Mouse (Mus musculus): Measurements from ENCODE around the gene Slc13a3. TPM values are rescaled to one million over a fixed set of nuclear protein-coding genes. Genes with fewer than 3 reads are reported as not detected.

The Slc13a3 gene
- polyA plus RNA-seq, 1 experiment, result 5.1 TPM

DNA sequence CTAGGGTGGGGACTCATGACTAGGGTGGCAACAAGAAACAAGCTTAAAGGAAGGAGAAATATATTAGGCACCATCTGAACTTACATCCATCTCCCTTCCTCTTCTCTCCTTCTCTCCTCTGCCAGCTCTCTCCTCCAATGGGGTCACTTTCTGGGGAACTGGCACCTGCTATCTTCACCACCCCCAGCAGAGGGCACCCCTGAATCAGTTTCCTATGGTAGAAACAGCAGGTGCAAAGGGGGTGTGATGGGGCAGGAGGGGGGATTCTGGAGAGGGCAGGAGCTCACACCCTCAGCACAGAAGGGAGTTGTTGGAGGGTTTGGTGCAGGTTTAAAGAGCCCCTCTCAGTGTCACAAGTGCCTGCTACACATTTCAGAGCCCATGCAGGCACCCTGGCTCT, 23.2 kb upstream of the Slc13a3 start:
- peak; percentile 51; the same call in 1 of the 2 replicates for TF ChIP-seq CTCF (IDR thresholded peaks at IDR 0.05; ENCODE audit: borderline replicate concordance, extremely low read depth, insufficient read depth, insufficient read length)
- TF ChIP-seq POLR2A (IDR thresholded peaks at IDR 0.05; ENCODE audit: borderline replicate concordance, extremely low read depth, insufficient read depth, insufficient read length, poor library complexity, severe bottlenecking), result no peak
- peak; percentile 29 for DNase-seq (ENCODE audit: low read depth)

DNA sequence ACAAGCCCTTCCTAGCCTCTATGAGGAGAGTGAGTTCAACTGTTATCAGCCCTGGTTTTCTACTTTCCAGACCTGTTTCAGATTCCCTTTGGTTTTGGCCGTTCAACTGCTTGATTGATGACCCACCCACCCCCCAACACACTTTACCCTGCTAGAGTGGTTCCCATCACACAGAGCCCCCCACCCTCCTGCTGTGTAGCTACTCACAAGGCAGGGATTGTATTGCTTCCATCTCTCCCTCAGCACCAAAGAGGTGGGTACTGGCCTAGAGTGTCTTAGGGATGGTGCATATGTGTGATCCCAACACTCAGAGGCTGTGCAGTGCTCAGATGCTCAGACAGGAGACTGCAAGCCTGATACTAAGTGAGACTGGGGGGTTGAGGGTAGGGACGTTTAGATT, 21.5 kb upstream of the Slc13a3 start:
- peak; percentile 27 for DNase-seq (ENCODE audit: low read depth)
- TF ChIP-seq POLR2A (IDR thresholded peaks at IDR 0.05; ENCODE audit: borderline replicate concordance, extremely low read depth, insufficient read depth, insufficient read length, poor library complexity, severe bottlenecking) (no peak), CTCF (IDR thresholded peaks at IDR 0.05; ENCODE audit: borderline replicate concordance, extremely low read depth, insufficient read depth, insufficient read length) (no peak)

DNA sequence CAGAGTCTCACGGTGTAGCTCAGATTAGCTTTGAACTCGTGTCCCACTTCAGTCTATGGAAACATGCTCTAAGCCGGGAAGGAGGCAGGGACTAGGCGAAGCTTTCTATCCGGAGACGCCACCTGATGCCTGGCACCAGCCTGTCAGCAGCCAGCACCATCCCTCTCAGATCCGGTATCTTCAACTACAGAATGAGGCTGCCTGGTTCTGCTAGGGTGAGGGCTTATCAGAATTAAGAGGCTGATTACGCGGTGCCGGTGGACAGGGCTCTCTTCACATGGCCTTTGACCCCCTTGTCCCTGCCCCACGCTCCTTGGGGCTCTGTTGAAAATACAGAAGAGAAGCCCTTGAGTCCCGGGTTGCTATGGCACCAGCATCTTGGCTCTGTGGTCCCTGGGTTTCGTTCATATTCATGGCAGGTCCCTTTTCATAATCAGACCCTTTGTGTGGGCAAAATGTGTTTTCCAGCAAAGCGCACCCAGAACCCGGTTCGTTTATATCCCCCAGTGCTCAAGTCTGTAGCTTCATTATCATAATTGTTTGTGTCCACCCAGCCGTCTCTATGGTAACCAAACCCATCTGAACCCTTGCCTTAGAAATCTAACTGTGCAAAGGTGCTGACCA, 20.7 kb upstream of the Slc13a3 start:
- peak; percentile 90 for DNase-seq (ENCODE audit: low read depth)
- TF ChIP-seq POLR2A (IDR thresholded peaks at IDR 0.05; ENCODE audit: borderline replicate concordance, extremely low read depth, insufficient read depth, insufficient read length, poor library complexity, severe bottlenecking) (no peak), CTCF (IDR thresholded peaks at IDR 0.05; ENCODE audit: borderline replicate concordance, extremely low read depth, insufficient read depth, insufficient read length) (no peak)

DNA sequence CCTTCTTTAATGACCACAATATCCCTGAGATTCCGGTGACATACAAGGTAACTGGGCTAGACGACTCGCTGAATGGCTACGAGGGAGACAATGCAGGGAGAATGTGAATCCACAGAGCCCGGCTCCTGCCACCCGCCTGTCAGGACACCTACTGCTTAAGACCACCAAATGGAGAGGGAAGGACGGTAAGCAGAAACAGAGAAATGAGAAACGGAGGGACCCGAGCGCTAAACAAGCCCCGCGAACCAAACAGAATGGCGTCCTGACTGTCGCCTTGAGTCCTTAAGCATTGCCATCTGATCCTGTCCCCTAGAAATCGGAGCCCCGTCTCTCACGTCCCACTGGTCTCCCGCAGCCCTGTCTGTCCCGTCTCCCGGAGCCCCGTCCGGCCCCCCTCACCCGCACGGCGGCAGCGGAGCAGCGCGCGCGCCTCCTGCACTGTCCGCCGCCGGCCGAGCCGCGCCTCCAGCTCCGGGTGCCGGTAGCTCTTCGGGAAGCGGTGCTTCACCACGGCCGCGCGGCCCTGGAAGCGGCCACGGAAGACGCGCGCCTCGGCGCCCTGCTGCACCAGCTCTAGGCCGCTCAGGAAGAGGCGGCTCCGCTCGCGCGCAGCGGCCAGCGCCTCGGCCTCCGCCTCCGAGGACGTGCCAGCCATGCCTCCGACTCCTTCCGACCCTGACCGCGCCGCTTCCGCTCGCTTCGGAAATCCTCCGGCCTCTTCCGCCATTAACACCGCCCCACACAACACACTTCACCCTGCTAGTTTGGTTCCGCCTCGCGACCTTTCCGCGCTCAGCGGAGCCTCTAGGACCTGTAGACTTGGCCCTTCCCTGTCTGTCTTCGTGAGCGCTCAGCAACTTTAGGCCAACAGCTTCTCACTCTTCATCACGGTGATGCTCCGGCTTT, 19.9 kb upstream of the Slc13a3 start, which contains the start of gene Trp53rka:
Trp53rka (minus strand) TSS at position 677 of the 906 bp plus-strand sequence.
- DNase-seq (ENCODE audit: low read depth), result peak; percentile 93
- peak; percentile 69 for TF ChIP-seq POLR2A (IDR thresholded peaks at IDR 0.05; ENCODE audit: borderline replicate concordance, extremely low read depth, insufficient read depth, insufficient read length, poor library complexity, severe bottlenecking)
- TF ChIP-seq CTCF (IDR thresholded peaks at IDR 0.05; ENCODE audit: borderline replicate concordance, extremely low read depth, insufficient read depth, insufficient read length), result no peak

DNA sequence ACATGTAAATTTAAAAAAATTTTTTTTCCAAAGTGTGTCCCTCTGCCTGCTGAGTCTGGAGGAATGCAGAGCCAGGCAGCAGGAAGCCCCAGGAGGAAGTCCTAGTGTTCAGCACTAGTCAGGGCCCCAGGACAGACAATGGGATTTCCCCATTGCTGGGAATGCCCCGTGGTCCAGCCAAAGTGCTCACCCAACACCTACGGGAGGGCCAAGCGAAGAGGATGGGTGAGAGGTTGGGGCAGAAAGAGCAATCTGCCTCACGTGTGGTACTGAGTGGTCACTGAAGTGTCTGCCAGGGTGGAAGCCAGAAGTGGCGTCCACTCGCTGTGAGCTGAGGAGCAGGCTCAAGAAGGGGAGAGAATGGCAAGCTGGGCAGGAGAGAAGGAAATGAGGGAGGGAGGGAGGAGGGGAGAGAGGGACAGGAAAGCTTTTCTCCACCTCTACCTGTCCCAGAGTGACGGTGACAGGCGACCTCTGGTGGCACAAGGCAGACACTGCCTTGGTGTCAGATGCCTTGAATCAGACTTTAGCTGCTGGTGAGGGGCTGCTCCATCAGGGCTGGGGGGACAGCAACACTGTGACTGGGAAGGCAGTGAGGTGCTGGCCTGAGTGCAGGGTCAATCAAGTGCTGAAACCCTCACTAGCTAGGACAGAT, 14.0 kb upstream of the Slc13a3 start:
- DNase-seq (ENCODE audit: low read depth), result peak; percentile 80
- TF ChIP-seq CTCF (IDR thresholded peaks at IDR 0.05; ENCODE audit: borderline replicate concordance, extremely low read depth, insufficient read depth, insufficient read length) (peak; percentile 99), POLR2A (IDR thresholded peaks at IDR 0.05; ENCODE audit: borderline replicate concordance, extremely low read depth, insufficient read depth, insufficient read length, poor library complexity, severe bottlenecking) (no peak)

DNA sequence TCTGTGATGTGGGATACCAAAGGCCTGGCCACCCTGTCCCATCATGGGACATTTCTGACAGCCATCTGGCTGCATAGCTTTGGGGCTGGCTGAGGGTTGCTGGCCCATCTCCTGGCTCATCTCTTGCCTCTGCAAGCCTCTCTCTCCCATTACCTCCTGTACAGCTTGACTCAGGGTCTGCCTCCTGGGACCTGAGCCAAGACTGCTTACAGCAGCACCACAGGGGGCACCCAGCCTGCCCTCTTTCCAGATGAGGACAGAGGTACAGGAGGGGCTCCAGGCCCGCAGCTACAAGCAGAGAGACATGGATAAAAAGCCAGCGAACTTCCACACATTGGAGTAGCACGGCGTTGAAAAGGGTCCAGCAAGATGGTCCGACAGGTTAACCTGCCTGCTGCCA, 13.4 kb upstream of the Slc13a3 start:
- DNase-seq (ENCODE audit: low read depth), result peak; percentile 50
- TF ChIP-seq CTCF (IDR thresholded peaks at IDR 0.05; ENCODE audit: borderline replicate concordance, extremely low read depth, insufficient read depth, insufficient read length), result no peak

DNA sequence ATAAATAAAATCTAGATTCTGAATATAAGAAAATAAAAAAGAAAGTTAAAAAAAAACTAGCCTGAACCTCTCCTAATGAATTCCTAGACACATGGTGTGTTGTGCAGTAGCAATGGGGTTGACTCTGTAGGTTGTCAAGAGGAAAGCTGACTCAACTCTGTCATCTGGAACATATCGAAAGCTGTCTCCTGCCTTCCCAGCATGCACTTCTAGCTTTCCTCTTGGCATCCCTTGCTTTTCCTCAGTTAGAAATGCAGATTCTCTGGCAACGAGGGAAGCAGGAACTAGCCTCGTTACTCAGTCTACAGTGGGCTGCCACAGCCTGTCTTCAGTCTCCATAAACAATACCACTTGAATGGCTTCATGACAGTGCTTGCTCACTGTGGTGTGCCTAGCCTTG, 12.8 kb upstream of the Slc13a3 start:
- TF ChIP-seq CTCF (IDR thresholded peaks at IDR 0.05; ENCODE audit: borderline replicate concordance, extremely low read depth, insufficient read depth, insufficient read length) (no peak), POLR2A (IDR thresholded peaks at IDR 0.05; ENCODE audit: borderline replicate concordance, extremely low read depth, insufficient read depth, insufficient read length, poor library complexity, severe bottlenecking) (no peak)
- DNase-seq (ENCODE audit: low read depth), result no peak

DNA sequence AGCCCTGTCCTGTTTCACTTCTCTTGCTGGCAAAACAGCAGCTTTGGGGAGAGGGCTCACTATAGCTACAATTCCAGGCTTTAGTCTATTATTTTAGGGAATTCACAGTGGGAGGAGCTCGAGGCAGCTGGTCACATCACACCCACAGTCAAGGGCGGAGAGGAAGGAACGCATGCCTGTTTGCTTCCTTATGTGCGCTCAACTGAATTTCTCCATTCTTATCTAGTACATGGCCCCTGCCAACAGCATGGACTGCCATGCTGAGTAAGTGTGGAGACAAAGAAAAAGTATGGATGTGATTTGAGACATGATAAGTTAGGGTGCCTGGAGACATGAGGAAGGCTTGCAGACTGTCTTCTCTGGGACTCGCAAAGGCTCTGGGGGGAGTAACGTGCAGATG, 11.1 kb upstream of the Slc13a3 start:
- no peak for DNase-seq (ENCODE audit: low read depth)
- TF ChIP-seq CTCF (IDR thresholded peaks at IDR 0.05; ENCODE audit: borderline replicate concordance, extremely low read depth, insufficient read depth, insufficient read length) (no peak), POLR2A (IDR thresholded peaks at IDR 0.05; ENCODE audit: borderline replicate concordance, extremely low read depth, insufficient read depth, insufficient read length, poor library complexity, severe bottlenecking) (no peak)

DNA sequence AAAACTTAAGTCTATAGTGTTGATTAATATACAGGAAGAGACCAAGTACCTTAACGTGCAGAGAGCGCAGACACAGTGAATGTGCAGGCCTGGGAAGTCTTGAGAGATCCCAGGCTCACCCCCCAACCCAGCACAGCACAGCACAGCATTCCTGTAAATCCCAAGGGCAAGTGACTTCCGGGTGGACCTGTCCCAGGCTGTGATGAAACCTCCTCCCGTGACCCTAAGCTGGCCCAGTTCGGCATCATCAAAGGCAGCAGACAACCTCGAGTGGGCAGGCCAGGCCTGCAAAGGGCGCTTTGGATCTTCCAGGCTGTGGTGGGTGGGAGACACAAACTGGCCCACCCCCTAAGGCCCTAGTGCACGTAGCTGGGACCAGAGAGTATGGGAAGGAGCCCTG, 9.0 kb upstream of the Slc13a3 start:
- no peak for DNase-seq (ENCODE audit: low read depth)
- TF ChIP-seq POLR2A (IDR thresholded peaks at IDR 0.05; ENCODE audit: borderline replicate concordance, extremely low read depth, insufficient read depth, insufficient read length, poor library complexity, severe bottlenecking) (no peak), CTCF (IDR thresholded peaks at IDR 0.05; ENCODE audit: borderline replicate concordance, extremely low read depth, insufficient read depth, insufficient read length) (no peak)

DNA sequence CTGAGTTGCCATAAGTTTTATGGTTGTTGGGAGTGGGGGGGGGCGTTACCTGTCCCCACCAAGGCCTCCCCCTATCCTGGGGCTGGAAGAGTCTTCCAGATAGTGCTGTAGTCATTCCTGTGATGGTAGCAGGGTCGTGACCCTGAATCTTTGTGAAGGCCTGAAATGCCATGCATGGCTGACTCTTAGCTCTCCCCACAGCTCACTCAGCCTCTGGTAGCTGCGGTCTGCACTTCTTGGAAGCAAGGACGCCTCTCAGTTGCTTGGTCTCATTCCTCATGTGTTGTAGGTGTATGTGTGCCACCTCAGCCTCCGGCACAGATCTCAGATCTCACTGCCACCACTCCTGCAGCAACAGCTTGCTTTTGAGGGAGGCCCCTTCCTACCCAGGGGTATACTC, 2.8 kb upstream of the Slc13a3 start:
- TF ChIP-seq CTCF (IDR thresholded peaks at IDR 0.05; ENCODE audit: borderline replicate concordance, extremely low read depth, insufficient read depth, insufficient read length) (no peak), POLR2A (IDR thresholded peaks at IDR 0.05; ENCODE audit: borderline replicate concordance, extremely low read depth, insufficient read depth, insufficient read length, poor library complexity, severe bottlenecking) (no peak)
- DNase-seq (ENCODE audit: low read depth), result no peak

DNA sequence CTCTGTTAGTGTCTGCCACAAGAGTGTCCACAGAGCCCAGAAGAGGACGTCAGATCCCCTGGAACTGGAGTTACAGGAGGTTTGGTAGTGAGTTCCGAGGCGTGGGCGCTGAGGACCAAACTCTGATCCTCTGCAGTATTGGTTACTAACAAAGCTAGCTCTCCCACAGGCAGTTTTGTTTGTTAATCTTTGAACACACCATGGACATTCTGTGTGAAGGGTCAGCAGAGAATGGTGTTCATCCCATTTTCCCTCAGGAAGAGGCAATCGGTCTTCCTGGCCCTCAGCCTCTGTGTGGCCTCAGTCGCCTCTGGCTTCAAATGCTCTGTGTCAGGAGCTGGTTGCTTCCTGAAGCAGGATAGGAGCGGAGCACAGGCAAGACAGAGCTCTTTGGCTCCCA, 2.4 kb upstream of the Slc13a3 start:
- TF ChIP-seq POLR2A (IDR thresholded peaks at IDR 0.05; ENCODE audit: borderline replicate concordance, extremely low read depth, insufficient read depth, insufficient read length, poor library complexity, severe bottlenecking), result no peak
- no peak for TF ChIP-seq CTCF (IDR thresholded peaks at IDR 0.05; ENCODE audit: borderline replicate concordance, extremely low read depth, insufficient read depth, insufficient read length)
- DNase-seq (ENCODE audit: low read depth), result no peak
